Mouse (Mus musculus): Measurements from ENCODE around the gene Ip6k1. TPM values are rescaled to one million over a fixed set of nuclear protein-coding genes. Genes with fewer than 3 reads are reported as not detected.
A peak's percentile ranks its signal among the peaks of the same experiment; 100 is the strongest.

Ip6k1 gene
- total RNA-seq, 1 experiment from 2014 or later = 45.7 TPM

DNA sequence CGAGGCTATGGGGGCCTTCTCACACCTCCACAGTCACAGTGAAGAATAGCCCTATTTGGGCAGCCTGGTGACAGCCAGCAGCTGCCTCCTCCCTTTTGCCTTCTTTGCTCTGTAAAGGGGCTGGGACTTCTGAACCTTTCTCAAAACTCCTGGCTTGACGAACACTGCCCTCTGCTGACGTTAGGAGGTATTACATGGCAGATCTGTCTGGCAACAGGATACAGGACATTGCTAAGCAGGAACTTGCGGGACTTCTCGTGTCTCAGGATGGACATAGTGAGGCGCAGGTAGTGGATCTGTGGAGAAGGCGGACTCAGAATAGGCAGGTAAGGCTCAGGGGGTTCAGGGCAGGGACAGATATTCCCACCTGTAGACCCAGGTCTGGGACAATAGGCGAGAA lies 65.6 kb downstream of the Ip6k1 start:
- ATAC-seq (replicated peaks in 1 of 2; ENCODE audit: insufficient read depth in 1 of 2, low FRiP score in 2 of 2, low TSS enrichment in 1 of 2, low read depth in 1 of 2, poor library complexity in 2 of 2, severe bottlenecking in 2 of 2) = peak; percentile 65 to 69

DNA sequence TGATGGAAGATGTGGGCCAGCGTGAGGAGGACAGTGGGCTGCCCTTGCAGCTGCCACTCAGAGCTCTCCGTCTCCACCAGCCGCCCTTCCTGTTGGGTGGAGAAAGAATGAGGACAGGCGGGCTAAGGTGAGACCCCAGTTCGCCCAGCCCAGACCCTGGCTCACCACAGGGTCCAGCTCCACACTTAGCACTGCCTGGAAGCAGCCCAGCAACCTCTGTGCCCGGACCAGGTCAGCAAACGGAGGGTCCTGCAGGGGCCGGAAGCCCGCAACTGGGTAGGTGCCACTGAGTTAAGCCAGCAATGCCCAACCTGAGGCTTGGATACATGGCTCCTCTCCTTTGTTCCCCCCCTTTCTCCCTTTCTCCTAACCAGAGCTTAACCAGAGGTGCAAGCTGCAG lies 66.7 kb downstream of the Ip6k1 start:
- no peak for ATAC-seq (replicated peaks in 1 of 2; ENCODE audit: insufficient read depth in 1 of 2, low FRiP score in 2 of 2, low TSS enrichment in 1 of 2, low read depth in 1 of 2, poor library complexity in 2 of 2, severe bottlenecking in 2 of 2)

GRCm38 (mm10) chr9:108069529-108069928 lies 67.2 kb downstream of the Ip6k1 start:
- ATAC-seq (replicated peaks in 1 of 2; ENCODE audit: insufficient read depth in 1 of 2, low FRiP score in 2 of 2, low TSS enrichment in 1 of 2, low read depth in 1 of 2, poor library complexity in 2 of 2, severe bottlenecking in 2 of 2) = no peak

DNA sequence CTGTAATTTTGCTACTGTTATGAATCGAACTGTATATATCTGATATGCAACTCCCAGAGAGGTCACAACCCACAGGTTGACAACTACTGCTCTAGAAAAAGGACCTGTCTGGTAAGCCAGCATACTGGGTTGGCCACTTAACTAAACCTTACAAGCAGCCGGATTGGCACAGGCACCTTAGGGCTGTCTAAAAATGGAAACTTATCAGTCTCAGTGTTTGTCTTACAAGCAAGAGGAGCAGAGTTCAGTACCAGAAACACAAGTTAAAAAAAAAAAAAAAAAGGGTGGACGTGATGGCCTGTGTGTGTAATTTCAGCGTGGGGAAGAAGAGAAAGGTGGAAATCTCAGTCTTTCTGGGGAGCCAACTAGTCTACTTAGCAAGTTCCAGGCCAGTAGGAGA lies 69.5 kb downstream of the Ip6k1 start:
- no peak for ATAC-seq (replicated peaks in 1 of 2; ENCODE audit: insufficient read depth in 1 of 2, low FRiP score in 2 of 2, low TSS enrichment in 1 of 2, low read depth in 1 of 2, poor library complexity in 2 of 2, severe bottlenecking in 2 of 2)

- no peak for ATAC-seq (replicated peaks in 1 of 2; ENCODE audit: insufficient read depth in 1 of 2, low FRiP score in 2 of 2, low TSS enrichment in 1 of 2, low read depth in 1 of 2, poor library complexity in 2 of 2, severe bottlenecking in 2 of 2)
Measured at GRCm38 (mm10) chr9:108072481-108072924, 70.2 kb downstream of the Ip6k1 start.

GRCm38 (mm10) chr9:108073141-108073930 lies 71.0 kb downstream of the Ip6k1 start:
- ATAC-seq (replicated peaks in 1 of 2; ENCODE audit: insufficient read depth in 1 of 2, low FRiP score in 2 of 2, low TSS enrichment in 1 of 2, low read depth in 1 of 2, poor library complexity in 2 of 2, severe bottlenecking in 2 of 2) = no peak

DNA sequence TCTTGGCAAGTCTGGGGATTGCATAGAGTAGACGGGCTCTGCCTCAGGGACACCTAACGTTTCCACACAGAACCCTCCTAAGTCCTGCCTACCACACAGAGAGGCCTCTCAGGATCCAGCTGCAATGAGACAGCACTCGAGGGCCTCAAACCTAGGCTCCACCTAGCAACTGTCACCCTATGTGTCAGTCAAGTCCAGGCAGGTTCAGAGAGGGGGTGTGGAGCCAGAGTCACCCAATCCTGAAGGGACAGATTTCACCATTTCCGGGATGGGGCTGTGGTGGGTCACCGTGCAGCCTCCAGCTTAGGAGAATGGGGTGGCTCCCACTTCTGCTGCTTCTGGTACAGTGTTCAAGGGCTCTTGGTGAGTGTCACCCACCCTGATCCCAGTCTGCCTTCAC lies 77.9 kb downstream of the Ip6k1 start, which contains the start of gene Mst1:
TSS of gene Mst1 (plus strand) at position 269 of the 400 bp plus-strand sequence.
- no peak for ATAC-seq (replicated peaks in 1 of 2; ENCODE audit: insufficient read depth in 1 of 2, low FRiP score in 2 of 2, low TSS enrichment in 1 of 2, low read depth in 1 of 2, poor library complexity in 2 of 2, severe bottlenecking in 2 of 2)

DNA sequence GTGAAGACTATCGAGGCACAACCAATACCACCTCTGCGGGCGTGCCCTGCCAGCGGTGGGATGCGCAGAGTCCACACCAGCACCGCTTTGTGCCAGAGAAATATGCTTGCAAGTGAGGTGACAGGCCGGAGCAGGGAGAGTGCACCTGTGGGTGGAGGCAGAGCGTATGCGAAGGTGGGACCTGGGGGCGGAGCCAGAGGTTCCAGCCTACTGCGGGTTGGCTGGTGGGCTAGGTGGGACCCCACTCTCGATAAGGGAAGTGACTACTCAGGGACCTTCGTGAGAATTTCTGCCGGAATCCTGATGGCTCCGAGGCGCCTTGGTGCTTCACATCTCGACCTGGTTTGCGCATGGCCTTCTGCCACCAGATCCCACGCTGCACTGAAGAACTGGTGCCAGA lies 80.2 kb downstream of the Ip6k1 start:
- ATAC-seq (replicated peaks in 1 of 2; ENCODE audit: insufficient read depth in 1 of 2, low FRiP score in 2 of 2, low TSS enrichment in 1 of 2, low read depth in 1 of 2, poor library complexity in 2 of 2, severe bottlenecking in 2 of 2) = peak in 1 of 2 experiments; percentile 3; a peak in 1 of 4 replicates

DNA sequence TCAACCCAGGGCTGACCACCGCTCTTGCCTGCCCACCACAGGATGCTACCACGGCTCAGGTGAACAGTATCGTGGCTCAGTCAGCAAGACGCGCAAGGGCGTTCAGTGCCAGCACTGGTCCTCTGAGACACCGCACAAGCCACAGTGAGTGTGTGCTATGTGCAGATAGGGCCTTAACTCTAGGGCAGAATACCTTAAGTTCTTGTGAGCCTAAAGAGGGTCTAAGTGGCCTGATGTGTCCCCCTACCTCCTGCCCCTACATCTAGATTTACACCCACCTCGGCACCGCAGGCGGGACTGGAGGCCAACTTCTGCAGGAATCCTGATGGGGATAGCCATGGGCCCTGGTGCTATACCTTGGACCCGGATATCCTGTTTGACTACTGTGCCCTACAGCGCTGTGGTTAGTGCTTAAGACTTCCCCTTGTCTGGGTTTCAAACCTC lies 80.7 kb downstream of the Ip6k1 start, which contains the start of gene Rnf123:
TSS of gene Rnf123 (minus strand) at position 359 of the 444 bp plus-strand sequence.
- peak; percentile 38 to 46 for ATAC-seq (replicated peaks in 1 of 2; ENCODE audit: insufficient read depth in 1 of 2, low FRiP score in 2 of 2, low TSS enrichment in 1 of 2, low read depth in 1 of 2, poor library complexity in 2 of 2, severe bottlenecking in 2 of 2)

DNA sequence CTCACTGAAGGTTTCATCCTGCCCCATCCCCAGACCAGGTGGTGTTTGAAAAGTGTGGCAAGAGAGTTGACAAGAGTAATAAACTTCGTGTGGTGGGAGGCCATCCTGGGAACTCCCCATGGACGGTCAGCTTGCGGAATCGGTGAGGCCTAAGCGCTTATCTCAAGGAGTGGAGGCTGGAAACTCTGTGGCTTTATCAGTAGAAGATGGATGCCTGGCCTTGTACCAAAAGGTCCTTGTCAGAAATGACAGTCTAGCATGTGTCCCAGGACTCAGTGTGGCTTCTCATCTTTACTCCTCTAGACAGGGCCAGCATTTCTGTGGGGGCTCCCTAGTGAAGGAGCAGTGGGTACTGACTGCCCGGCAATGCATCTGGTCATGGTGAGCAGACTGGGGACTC lies 81.3 kb downstream of the Ip6k1 start:
- ATAC-seq (replicated peaks in 1 of 2; ENCODE audit: insufficient read depth in 1 of 2, low FRiP score in 2 of 2, low TSS enrichment in 1 of 2, low read depth in 1 of 2, poor library complexity in 2 of 2, severe bottlenecking in 2 of 2) = no peak

DNA sequence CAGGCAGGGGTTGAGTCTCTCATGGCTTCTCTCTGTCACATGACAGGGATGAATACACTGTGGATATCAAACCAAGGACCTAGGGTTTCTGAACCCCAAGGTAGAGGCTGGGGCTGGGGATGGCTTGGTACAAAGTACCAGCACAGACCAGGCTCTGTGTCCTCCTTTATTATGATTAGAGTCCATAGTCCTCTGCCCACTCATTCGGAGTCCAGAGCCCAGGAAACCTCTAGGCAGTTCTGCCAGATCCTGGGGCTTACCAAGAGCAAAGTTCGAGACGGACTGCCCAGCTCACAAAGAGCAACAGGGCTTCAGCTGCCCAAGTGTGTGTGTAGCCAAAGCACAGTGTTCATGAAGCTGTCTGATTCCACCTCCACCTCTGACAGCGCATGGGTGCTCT lies 83.0 kb downstream of the Ip6k1 start:
- ATAC-seq (replicated peaks in 1 of 2; ENCODE audit: insufficient read depth in 1 of 2, low FRiP score in 2 of 2, low TSS enrichment in 1 of 2, low read depth in 1 of 2, poor library complexity in 2 of 2, severe bottlenecking in 2 of 2) = no peak

GRCm38 (mm10) chr9:108090611-108091120 lies 88.4 kb downstream of the Ip6k1 start:
- no peak for ATAC-seq (replicated peaks in 1 of 2; ENCODE audit: insufficient read depth in 1 of 2, low FRiP score in 2 of 2, low TSS enrichment in 1 of 2, low read depth in 1 of 2, poor library complexity in 2 of 2, severe bottlenecking in 2 of 2)

GRCm38 (mm10) chr9:108093586-108093985 lies 91.3 kb downstream of the Ip6k1 start:
- ATAC-seq (replicated peaks in 1 of 2; ENCODE audit: insufficient read depth in 1 of 2, low FRiP score in 2 of 2, low TSS enrichment in 1 of 2, low read depth in 1 of 2, poor library complexity in 2 of 2, severe bottlenecking in 2 of 2) = no peak

DNA sequence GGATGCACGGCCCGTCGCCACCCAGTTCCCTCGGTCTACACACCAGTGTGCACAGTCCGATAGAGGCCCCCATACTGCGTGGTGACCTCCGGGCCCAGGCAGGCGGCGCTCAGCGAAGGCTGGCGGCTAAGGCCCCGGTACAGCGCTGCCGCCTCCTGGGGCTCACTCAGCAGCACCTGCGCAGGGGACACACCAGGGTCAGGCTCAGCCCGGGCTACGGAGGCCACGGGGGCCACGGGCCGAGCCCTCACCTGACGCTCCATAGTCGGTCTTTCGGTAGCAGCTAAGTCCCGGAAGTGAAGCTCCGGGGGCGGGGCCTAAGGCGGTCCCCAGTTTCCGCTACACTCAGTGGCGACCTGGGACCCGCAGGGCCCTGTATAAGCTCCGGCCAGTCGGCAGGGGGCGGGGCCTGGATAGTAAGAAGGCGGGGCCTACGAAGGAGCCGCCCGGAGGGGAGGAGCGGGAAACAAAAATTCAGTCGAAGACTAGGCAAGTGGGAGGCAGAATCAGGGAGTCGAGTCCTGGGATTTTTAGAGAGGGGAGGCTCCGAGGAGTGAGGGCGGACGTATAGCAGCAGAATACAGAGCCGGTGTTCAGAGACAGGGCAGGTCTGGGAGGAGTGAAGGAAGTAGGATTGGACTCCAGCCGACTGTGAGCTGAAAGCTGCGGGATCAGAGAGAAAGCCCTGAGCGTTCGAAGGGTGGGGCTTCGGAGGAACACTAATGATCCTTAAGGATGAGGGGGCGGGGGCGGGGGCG lies 92.1 kb downstream of the Ip6k1 start, which contains the start of gene Apeh:
TSS of gene Apeh (minus strand) at position 423 of the 758 bp plus-strand sequence.
- peak; percentile 86 to 90 for ATAC-seq (replicated peaks in 1 of 2; ENCODE audit: insufficient read depth in 1 of 2, low FRiP score in 2 of 2, low TSS enrichment in 1 of 2, low read depth in 1 of 2, poor library complexity in 2 of 2, severe bottlenecking in 2 of 2)

- peak in 1 of 2 experiments; percentile 30; a peak in 1 of 4 replicates for ATAC-seq (replicated peaks in 1 of 2; ENCODE audit: insufficient read depth in 1 of 2, low FRiP score in 2 of 2, low TSS enrichment in 1 of 2, low read depth in 1 of 2, poor library complexity in 2 of 2, severe bottlenecking in 2 of 2)
Measured at GRCm38 (mm10) chr9:108094998-108095411, 92.7 kb downstream of the Ip6k1 start.

- peak in 1 of 2 experiments; percentile 29; a peak in 1 of 4 replicates for ATAC-seq (replicated peaks in 1 of 2; ENCODE audit: insufficient read depth in 1 of 2, low FRiP score in 2 of 2, low TSS enrichment in 1 of 2, low read depth in 1 of 2, poor library complexity in 2 of 2, severe bottlenecking in 2 of 2)
Measured at GRCm38 (mm10) chr9:108095518-108095917, 93.2 kb downstream of the Ip6k1 start.

- ATAC-seq (replicated peaks in 1 of 2; ENCODE audit: insufficient read depth in 1 of 2, low FRiP score in 2 of 2, low TSS enrichment in 1 of 2, low read depth in 1 of 2, poor library complexity in 2 of 2, severe bottlenecking in 2 of 2) = no peak
Measured at GRCm38 (mm10) chr9:108095949-108096712, 93.8 kb downstream of the Ip6k1 start.

Data from hematopoietic stem cell, adult 5-6 weeks (primary cell).